Mouse (Mus musculus) embryonic facial prominence, embryonic 11.5 days (tissue): ENCODE data around the gene Pkd1l1. TPM values are rescaled to one million over a fixed set of nuclear protein-coding genes. Genes with fewer than 3 reads are reported as not detected.

ENCODE experiments used
- ATAC-seq: fragments of 200-750 bp; cut with Nextera tagmentation; replicated peaks from 2 replicates; pipeline ENCODE4 v1.8.0; 2017; ENCODE audit warnings: low read depth; ENCODE audit not compliant: insufficient number of reproducible peaks, low FRiP score, low TSS enrichment
- DNase-seq: peaks from one replicate; pipeline ENCODE4 v3.0.0-alpha.2; 2015; ENCODE audit warnings: low spot score
- H3K27ac ChIP-seq: fragments of 300-500 bp; sonication (generic); replicated peaks from 2 replicates; pipeline ENCODE4 v1.5.1; 2014; ENCODE audit warnings: mild to moderate bottlenecking, low read depth, low read length, control low read depth
- H3K27me3 ChIP-seq: fragments of 300-500 bp; sonication (generic); 2 replicates; pipeline ENCODE4 v1.6.1; 2014; ENCODE audit warnings: mild to moderate bottlenecking, low read length, moderate library complexity, mixed read lengths; ENCODE audit not compliant: control insufficient read depth, insufficient read depth
- H3K36me3 ChIP-seq: fragments of 300-500 bp; sonication (generic); replicated peaks from 2 replicates; pipeline ENCODE4 v1.6.1; 2014; ENCODE audit warnings: low read depth, mild to moderate bottlenecking, low read length, moderate library complexity, mixed read lengths; ENCODE audit not compliant: control insufficient read depth, insufficient read depth
- H3K4me1 ChIP-seq: fragments of 300-500 bp; sonication (generic); 2 replicates; pipeline ENCODE4 v1.6.1; 2014; ENCODE audit warnings: low read length, mixed read lengths; ENCODE audit not compliant: control insufficient read depth, insufficient read depth
- H3K4me2 ChIP-seq: fragments of 300-500 bp; sonication (generic); 2 replicates; pipeline ENCODE4 v1.6.1; 2014; ENCODE audit warnings: low read depth, mild to moderate bottlenecking, control low read depth, low read length, moderate library complexity
- H3K4me3 ChIP-seq: fragments of 300-500 bp; sonication (generic); 2 replicates; pipeline ENCODE4 v1.5.1; 2014; ENCODE audit warnings: low read depth, low read length, control low read depth
- H3K9ac ChIP-seq: fragments of 300-500 bp; sonication (generic); replicated peaks from 2 replicates; pipeline ENCODE4 v1.6.1; 2014; ENCODE audit warnings: mild to moderate bottlenecking, control low read depth, low read length
- H3K9me3 ChIP-seq: fragments of 300-500 bp; sonication (generic); replicated peaks from 2 replicates; pipeline ENCODE4 v1.6.1; 2016; ENCODE audit warnings: mild to moderate bottlenecking, low read length, inconsistent platforms, mixed read lengths; ENCODE audit not compliant: control insufficient read depth
- WGBS: fragments of 180-500 bp; shearing (Covaris S2); extraction: QIAGEN DNeasy Blood & Tissue Kit; methylation state at CpG from one replicate; pipeline ENCODE4 v1.1.7; 2014; 5-methylcytosine and 5-hydroxymethylcytosine counted together
- polyA plus RNA-seq: library from polyadenylated mRNA; unstranded; fragments of >200 nt; fragmentation: Nextera tagmentation; extraction: Ambion mirVana; gene quantifications from 2 replicates; pipeline ENCODE4 v1.2.1, GENCODE M21; 2014

Pkd1l1 gene
- polyA plus RNA-seq, 1 experiment from 2014 or later = not detected

- H3K4me3 ChIP-seq = no peak overlapping the region
- no peaks in the 10 kb centered on the region for H3K27me3 ChIP-seq
- no peak overlapping the region for H3K27ac ChIP-seq
- no peaks in the 10 kb centered on the region for H3K4me1 ChIP-seq
- 77% methylated on average over 5 of the region's 5 CpGs for WGBS
- no peak overlapping the region for H3K4me2 ChIP-seq
- ATAC-seq = no peak
- DNase-seq = no peak
- no peaks in the 10 kb centered on the region for H3K9me3 ChIP-seq
- H3K9ac ChIP-seq = no peak overlapping the region
- no peaks in the 10 kb centered on the region for H3K36me3 ChIP-seq
Observed at GRCm38 (mm10) chr11:8789186-8789585, 183.9 kb downstream of the Pkd1l1 start.

DNA sequence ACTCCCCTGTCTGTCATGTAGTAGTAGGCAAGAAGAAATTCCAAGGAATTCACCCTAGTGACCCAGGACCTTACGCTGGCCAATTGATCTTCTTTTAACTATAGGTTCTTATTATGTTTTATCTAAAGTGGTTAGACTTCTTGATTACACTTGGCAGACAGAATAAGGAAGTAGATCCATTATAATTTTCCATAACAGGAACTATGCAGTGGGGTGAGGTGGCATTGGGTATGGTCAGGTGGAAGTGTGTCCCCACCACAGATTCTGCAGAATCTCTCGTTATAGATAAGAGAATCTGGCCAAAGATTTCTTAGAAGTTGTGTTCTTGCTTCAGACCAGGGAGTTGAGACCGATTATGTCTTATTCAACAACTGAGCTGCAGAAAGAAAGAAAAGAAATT is 185.5 kb downstream of the Pkd1l1 start:
- ATAC-seq (no peak), DNase-seq (no peak)
- Histone ChIP-seq H3K9ac (no peak overlapping the region), H3K4me1 (no peaks in the 10 kb centered on the region), H3K4me2 (no peak overlapping the region), H3K9me3 (no peaks in the 10 kb centered on the region), H3K4me3 (no peak overlapping the region), H3K27me3 (no peaks in the 10 kb centered on the region), H3K36me3 (no peaks in the 10 kb centered on the region), H3K27ac (no peak overlapping the region)
- 80% methylated on average over 3 of the region's 3 CpGs for WGBS

DNA sequence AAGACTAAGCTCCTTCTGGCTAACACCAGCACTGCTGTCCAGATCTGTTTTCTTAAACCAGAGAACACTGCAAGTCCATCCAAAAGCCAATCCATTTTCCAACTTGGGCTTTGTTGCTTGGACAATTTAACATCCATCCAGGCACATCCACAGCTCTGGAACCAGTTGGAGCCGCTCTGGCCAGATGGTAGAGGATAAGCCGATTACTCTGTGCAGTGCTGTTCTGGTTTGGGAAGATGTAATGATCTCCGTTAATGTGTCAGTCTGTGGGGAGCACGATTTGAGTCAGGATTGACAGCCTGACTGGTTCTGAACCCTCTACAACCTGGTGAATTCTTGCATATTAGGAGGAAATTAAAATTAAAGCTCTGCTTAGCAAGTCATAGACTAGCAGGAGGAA is 188.7 kb downstream of the Pkd1l1 start:
- Histone ChIP-seq H3K27ac (no peak overlapping the region), H3K9ac (no peak overlapping the region), H3K27me3 (no peaks in the 10 kb centered on the region), H3K36me3 (no peaks in the 10 kb centered on the region), H3K4me3 (no peak overlapping the region), H3K9me3 (no peaks in the 10 kb centered on the region), H3K4me1 (no peaks in the 10 kb centered on the region), H3K4me2 (no peak overlapping the region)
- no peak for DNase-seq
- ATAC-seq = no peak
- WGBS = 82% methylated on average over 4 of the region's 4 CpGs

- Histone ChIP-seq H3K4me3 (no peak overlapping the region), H3K27ac (no peak overlapping the region), H3K9me3 (no peaks in the 10 kb centered on the region), H3K36me3 (no peaks in the 10 kb centered on the region), H3K4me1 (no peaks in the 10 kb centered on the region), H3K9ac (no peak overlapping the region), H3K27me3 (no peaks in the 10 kb centered on the region), H3K4me2 (no peak overlapping the region)
- 86% methylated on average over 3 of the region's 3 CpGs for WGBS
- DNase-seq (no peak), ATAC-seq (no peak)
Observed at GRCm38 (mm10) chr11:8782141-8782465, 191.0 kb downstream of the Pkd1l1 start.

- no peaks in the 10 kb centered on the region for H3K4me1 ChIP-seq
- no peaks in the 10 kb centered on the region for H3K36me3 ChIP-seq
- no peak overlapping the region for H3K9ac ChIP-seq
- H3K4me2 ChIP-seq = no peak overlapping the region
- ATAC-seq (no peak), DNase-seq (no peak)
- H3K27ac ChIP-seq = no peak overlapping the region
- H3K4me3 ChIP-seq = no peak overlapping the region
- no peaks in the 10 kb centered on the region for H3K9me3 ChIP-seq
- no peaks in the 10 kb centered on the region for H3K27me3 ChIP-seq
- WGBS = 81% methylated on average over 10 of the region's 10 CpGs
Observed at GRCm38 (mm10) chr11:8781308-8782140, 191.5 kb downstream of the Pkd1l1 start.

- Histone ChIP-seq H3K4me1 (no peaks in the 10 kb centered on the region), H3K9ac (no peak overlapping the region), H3K27ac (no peak overlapping the region), H3K36me3 (no peaks in the 10 kb centered on the region), H3K9me3 (no peaks in the 10 kb centered on the region), H3K27me3 (no peaks in the 10 kb centered on the region), H3K4me3 (no peak overlapping the region), H3K4me2 (no peak overlapping the region)
- WGBS = 65% methylated on average over 3 of the region's 3 CpGs
- no peak for ATAC-seq
- DNase-seq = no peak
Observed at GRCm38 (mm10) chr11:8779427-8779826, 193.6 kb downstream of the Pkd1l1 start.

Other genes starting within 250 kb of the Pkd1l1 start
- gene Hus1, start 37.9 kb upstream of the Pkd1l1 start, polyA plus RNA-seq = 22.6 and 24.7 TPM in 2 replicates
- gene Gm11992, start 75.3 kb upstream of the Pkd1l1 start, polyA plus RNA-seq = 0.20 and 1.0 TPM in 2 replicates
- 0.18 and 0.24 TPM in 2 replicates for gene Sun3, start 75.7 kb upstream of the Pkd1l1 start, polyA plus RNA-seq
- gene Upp1, start 144.8 kb upstream of the Pkd1l1 start, polyA plus RNA-seq = 4.2 and 5.4 TPM in 2 replicates
- 0.08 TPM in 2 replicates for gene Abca13, start 218.7 kb upstream of the Pkd1l1 start, polyA plus RNA-seq